Mouse (Mus musculus) adrenal gland, adult 2 months (tissue): ENCODE data around the gene Dnajc28. TPM values are rescaled to one million over a fixed set of nuclear protein-coding genes. Genes with fewer than 3 reads are reported as not detected.

Experiments
- DNase-seq: peaks from one replicate; pipeline ENCODE4 v3.0.0; 2021
- polyA plus RNA-seq: library from polyadenylated mRNA; depleted of rRNA; stranded (reverse); fragments of >200 nt; gene quantifications from 2 replicates; pipeline ENCODE4 v1.2.3, GENCODE M21; 2012; rRNA removed
- total RNA-seq, 2 experiments: library from RNA; stranded (reverse); gene quantifications; 2 replicates each; pipeline ENCODE4 v1.2.3; 2021

Dnajc28 gene
- total and polyA plus RNA-seq, 3 experiments, result 0.70 to 16.6 (median 10.3) TPM

DNA sequence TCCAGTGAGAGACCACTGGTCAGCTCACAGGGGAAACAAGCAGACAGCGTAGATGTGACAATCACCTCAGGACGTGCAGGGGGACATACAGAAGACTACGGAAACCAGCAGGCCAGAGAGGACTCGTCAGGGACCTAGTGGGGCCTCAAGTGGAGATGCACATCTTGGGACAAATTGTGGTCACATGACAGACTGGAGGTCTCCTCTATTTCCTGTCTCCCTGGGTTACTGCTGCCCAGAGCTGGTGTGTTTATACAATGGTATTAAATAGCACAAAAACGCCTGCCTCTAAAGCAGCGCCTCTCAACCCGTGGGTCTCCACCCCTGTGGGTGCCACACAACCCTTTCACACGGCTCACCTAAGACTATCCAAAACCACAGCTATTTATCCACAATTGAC is 26.7 kb downstream of the Dnajc28 start:
- no peak for DNase-seq

DNA sequence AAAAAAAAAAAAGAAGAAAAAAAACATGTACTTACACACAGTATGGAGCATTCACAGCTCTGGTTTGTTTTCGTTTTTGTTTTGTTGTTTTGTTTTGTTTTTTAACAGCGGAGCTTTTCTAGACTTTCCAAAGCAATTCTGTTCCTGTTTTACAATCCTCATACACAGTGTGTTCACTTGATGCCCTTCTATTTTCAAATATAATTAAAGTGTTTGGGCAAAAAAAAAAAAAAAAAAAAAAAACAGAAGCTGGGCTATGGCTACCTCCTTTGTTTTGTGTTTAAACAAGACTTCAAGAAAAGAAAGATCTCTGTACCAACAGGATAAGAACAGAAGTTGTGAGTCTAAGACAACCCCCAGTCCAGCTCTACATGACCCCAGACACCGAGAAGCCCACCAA is 30.1 kb downstream of the Dnajc28 start:
- DNase-seq, result no peak

DNA sequence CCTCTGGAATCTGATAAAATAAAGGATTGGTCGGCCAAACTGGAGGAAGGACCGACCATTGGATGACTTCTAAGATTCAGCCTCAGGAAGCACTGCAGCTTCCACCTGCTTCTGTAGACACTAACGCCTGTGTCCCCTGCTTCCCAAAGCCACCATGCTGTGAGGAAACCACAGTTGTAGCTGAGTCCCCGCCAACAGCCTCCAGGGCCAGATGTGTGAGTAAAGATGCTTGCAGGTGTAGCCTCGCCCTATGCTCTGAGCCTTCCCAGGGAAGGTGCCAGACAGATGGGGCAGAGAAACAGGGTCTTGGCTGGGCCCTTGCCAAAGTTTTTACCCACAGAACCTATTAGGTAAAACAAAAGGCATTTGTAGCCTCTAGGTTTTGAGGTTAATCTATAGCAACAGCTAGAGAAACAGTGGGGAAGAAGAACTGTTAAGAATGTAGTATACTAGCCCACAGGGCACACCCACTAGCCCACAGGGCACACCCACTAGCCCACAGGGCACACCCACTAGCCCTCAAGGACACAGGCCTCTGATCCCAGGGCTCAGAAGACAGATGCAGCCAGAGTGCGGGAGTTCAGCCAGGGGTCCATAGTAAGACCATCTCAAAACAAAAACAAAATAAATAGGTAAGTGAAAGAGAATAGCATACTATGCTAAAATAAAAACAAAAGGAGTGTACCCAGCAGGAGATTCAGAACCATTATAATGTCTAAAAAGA is 30.9 kb downstream of the Dnajc28 start:
- no peak for DNase-seq

DNA sequence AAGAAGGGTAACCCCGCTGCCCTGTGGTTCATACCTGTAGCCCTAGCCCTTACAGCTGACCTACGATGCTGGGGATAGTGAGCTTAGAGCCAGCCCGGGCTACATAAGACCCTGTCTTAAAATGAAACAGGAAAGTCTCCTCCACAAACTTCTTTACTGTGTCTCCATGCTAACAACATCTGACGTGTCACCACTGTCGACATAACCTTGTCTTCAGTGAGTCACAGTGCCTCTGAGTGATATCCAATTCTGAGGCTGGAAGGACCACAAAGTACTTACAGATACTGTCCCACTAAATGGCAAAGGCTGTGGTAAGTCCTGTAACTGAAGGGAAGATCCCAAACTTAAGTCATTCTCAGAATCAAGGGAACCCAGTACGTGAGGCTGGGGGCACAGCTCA is 32.6 kb downstream of the Dnajc28 start:
- DNase-seq, result peak; percentile 36

DNA sequence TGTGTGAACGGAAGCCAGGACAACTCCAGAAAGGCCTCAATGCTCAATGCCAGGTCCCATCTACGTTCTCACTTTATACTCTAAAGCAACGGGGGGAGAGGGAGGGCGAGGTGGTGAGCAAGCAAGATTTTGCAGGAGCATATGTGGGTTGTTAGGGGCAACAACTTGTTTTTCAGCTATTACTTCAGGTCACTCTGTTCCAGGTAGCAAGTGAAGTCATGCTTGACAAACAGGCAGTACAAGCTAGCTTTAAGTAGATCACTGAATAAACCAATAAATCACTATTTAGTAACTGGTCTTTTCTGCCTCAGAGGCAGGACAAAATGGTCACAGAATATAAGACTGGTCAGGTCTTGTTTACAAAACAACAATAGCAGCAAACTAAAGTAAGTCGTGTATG is 33.2 kb downstream of the Dnajc28 start:
- DNase-seq, result no peak

DNA sequence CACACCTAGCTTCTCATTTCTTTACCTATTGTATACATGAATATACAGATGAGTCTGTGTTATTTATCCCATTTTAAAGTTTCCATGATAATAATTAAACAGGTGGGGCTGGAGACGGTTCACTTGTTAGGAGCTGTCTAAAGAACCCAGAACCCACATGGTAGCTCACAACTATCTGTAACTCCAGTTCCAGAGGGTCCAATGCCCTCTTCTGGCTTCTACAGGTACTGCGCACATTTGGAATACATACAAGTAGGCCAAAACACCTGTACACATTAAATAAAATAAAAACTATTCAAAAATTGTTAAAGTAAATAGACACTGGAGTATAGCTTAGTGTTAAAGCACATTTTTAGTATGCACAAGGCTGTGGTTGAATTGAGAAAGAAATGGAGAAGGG is 36.5 kb downstream of the Dnajc28 start:
- no peak for DNase-seq

DNA sequence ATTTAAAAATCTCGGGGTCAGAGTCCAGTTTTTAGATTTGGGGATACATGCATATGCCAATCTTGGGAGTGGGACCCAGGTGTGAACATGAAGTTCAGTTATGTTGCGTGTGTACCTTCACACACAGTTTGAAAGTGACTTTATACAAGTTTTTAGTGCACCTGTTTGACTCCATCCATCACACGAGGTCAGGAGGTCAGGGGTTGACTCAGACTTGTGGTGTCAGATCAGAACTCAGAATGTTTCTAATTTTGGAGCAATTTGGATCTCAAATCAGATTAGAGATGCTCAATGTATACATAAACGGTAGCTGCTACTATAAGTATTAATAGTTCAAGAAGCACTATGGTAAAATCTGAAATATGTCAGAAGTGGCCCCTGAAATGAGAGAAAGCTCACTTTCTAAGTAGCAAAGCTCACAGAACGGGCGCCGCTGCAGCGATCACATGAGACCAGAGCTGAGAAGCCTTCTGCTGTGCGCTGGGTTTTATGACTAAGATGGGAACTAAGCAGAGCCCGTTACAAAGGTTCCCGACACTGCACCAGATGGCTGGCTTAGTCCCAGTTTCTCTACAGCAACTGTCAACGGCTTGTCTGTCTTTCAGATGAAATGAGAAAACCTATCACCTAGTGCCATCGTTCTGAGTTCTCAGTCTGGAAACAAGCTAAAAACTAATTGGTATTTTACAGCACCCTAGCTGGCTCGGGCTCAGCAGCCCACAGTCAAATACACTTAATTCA is 39.7 kb downstream of the Dnajc28 start:
- no peak for DNase-seq

DNA sequence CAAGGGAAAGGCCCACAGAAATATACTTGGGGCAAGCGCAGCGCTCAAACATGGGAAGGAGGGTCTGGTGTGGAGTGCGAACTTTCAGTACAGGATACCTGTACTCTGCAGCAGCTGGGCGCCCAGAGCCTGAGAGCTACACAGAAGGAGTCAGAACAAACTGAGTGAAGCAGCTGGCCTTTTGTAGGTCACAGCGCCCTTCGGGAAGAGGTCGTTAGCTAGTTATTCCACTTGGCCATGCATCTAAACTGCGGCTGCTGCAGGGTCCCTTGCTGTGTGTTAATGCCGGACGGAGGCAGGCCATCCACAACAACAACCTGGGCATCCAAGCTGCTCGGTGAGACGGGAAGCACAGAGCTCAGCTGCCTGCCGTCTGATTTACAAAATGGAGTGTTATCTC is 43.7 kb downstream of the Dnajc28 start:
- DNase-seq, result no peak

DNA sequence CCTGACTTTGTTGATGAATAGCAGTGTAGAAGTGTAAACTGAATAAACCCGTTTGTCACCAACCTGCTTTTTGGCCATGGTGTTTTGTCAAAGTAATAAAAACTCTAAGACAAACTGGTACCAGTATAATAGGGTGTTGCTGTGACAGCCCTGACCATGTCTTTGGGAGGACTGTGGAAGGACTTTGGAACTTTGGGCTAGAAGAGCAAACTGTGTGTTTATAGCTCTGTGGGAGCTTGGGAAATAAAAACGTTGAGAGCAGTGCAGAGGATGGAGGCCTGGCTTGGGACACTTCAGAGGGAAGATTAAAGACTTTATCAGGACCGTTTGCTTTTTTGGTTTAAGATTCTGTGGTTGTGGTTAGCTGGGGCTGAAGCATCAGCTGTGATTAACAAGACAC is 47.7 kb downstream of the Dnajc28 start:
- DNase-seq, result no peak

DNA sequence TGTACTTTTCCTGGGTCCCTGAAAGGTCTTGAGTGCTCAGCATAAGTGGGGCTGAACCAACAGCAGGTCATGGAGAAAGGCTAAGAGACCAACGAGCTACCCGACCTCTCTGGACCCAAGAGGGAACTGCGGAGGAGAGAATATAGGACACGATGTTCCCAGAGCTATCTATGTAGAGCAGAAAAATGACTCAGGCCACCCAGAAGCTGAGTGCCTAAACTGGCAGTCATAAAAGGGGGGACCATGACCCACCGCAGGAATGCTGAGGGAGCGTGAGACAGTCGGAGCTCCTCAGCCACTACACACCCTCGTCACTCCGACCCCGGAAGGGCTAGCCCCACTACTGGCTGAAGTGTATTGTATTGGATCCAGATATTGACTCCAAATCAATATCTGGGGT is 49.9 kb downstream of the Dnajc28 start:
- no peak for DNase-seq

DNA sequence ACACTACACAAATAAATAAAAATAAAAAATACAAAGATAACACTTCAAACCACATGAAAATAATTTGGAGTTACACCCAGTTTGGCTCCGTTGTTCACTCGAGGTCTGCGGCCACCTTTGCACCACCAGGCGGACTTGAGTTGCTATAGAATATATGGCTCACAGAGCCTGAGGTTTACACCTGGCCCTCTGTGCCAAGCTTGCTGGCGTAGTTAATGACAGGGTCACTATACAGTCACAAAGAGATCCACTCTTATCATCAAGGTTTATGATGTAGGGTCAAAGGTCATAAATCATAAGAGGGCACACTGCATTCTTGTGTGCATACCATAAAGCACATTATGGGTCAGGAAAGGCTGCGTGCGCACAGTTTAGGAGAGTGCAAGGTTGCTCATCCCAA is 52.8 kb downstream of the Dnajc28 start:
- no peak for DNase-seq

DNA sequence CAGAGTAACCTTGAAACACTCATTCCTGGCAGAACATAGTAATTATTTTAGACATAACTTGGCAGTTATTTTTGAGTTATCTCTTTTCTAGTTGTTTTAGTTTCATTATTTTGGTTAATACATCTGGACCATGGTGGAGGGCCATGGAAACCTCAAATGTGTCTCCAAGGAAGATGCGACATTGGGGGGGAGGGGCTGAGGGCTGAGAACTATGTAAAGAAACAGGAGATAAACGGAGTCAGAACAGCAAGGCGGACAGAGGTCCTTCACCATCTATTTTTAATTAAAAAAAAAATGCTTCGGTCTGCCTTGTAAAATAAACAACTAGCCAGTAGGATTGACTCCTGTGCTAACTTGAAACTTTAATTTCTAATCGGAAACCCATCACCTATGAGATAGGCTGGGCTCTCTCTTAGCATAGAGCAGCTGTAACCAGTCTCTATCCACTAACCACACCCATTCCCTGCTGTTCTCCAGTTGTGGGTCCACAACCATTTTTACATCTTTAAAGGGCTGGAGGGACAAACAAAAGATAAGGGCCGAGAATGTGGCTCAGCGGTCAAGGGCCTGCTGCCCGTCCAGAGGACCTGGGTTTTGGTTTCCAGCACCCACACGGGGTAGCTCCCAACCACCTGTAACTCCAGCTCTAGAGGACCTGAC is 53.4 kb downstream of the Dnajc28 start:
- no peak for DNase-seq

DNA sequence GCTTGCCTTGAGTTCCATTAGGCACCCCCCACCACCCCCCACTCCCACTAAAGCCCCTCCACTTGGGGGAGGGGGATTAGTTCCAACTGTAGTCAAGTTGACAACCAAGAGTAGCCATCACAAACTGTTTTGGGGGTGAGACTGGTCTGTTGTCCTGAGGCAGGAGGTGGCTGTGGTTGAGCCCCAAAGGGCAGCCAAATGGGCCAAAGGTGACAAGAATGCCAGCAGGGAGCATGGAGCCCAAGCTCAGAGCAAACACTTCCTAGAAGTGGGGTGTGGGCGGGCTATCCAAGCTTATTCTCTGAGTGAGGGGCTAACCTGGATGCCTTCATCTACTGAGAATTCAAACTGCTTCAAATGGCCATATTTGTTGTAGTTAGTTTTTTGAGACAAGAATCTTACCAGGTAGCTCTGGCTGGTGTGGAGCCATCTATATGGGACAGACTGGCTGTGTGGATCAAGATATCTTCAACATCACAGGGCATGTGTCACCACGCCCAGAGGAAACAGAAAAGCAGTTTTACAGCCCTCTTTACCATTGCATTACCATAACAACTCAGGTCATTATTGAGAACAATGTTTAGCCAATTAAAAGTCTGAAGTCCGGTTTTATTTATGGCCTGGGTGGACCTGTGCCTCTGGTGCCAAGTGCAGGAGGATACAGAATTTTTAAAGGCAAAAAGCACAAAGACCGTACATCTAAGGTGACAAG is 54.1 kb downstream of the Dnajc28 start:
- no peak for DNase-seq

Other genes with a start within 250 kb of the Dnajc28 start
- gene Ifnar2, start 246.2 kb downstream of the Dnajc28 start, total RNA-seq, result 100 to 1,000 TPM; 112 to 134 TPM
- 225 and 282 TPM in 2 replicates for gene Ifnar2, start 246.2 kb downstream of the Dnajc28 start, polyA plus RNA-seq
- gene Gm21970, start 227.3 kb downstream of the Dnajc28 start, total RNA-seq, result under 1 TPM in 1 of 2 experiments, not detected in 1; 0.69 TPM
- not detected in 2 replicates for gene Gm21970, start 227.3 kb downstream of the Dnajc28 start, polyA plus RNA-seq
- 100 to 1,000 TPM; 255 to 258 TPM for gene Il10rb, start 212.9 kb downstream of the Dnajc28 start, total RNA-seq
- gene Il10rb, start 212.9 kb downstream of the Dnajc28 start, polyA plus RNA-seq, result 97.1 and 107 TPM in 2 replicates
- gene Ifnar1, start 133.8 kb downstream of the Dnajc28 start, total RNA-seq, result 10 to 100 TPM; 66.1 to 71.3 TPM
- 10.9 and 11.3 TPM in 2 replicates for gene Ifnar1, start 133.8 kb downstream of the Dnajc28 start, polyA plus RNA-seq
- 10 to 100 TPM; 19.9 to 34.0 TPM for gene Ifngr2, start 72.0 kb downstream of the Dnajc28 start, total RNA-seq
- 25.1 and 39.2 TPM in 2 replicates for gene Ifngr2, start 72.0 kb downstream of the Dnajc28 start, polyA plus RNA-seq
- gene Tmem50b, start 21.2 kb downstream of the Dnajc28 start, total RNA-seq, result 10 to 100 TPM; 60.0 to 62.2 TPM
- 27.4 and 34.4 TPM in 2 replicates for gene Tmem50b, start 21.2 kb downstream of the Dnajc28 start, polyA plus RNA-seq
- 100 to 1,000 TPM; 112 to 114 TPM for gene Gart, start 27.9 kb upstream of the Dnajc28 start, total RNA-seq
- 15.8 and 22.5 TPM in 2 replicates for gene Gart, start 27.9 kb upstream of the Dnajc28 start, polyA plus RNA-seq
- gene Son, start 28.5 kb upstream of the Dnajc28 start, total RNA-seq, result 100 to 1,000 TPM; 190 to 239 TPM
- 104 and 109 TPM in 2 replicates for gene Son, start 28.5 kb upstream of the Dnajc28 start, polyA plus RNA-seq
- gene Donson, start 69.7 kb upstream of the Dnajc28 start, total RNA-seq, result 1 to 10 TPM; 4.6 to 5.3 TPM
- 5.6 and 7.7 TPM in 2 replicates for gene Donson, start 69.7 kb upstream of the Dnajc28 start, polyA plus RNA-seq
- 10 to 100 TPM; 36.2 to 54.9 TPM for gene Cryzl1, start 109.9 kb upstream of the Dnajc28 start, total RNA-seq
- 12.2 and 12.6 TPM in 2 replicates for gene Cryzl1, start 109.9 kb upstream of the Dnajc28 start, polyA plus RNA-seq
- 10 to 100 TPM; 39.5 to 49.2 TPM for gene Itsn1, start 110.3 kb upstream of the Dnajc28 start, total RNA-seq
- 33.1 and 37.0 TPM in 2 replicates for gene Itsn1, start 110.3 kb upstream of the Dnajc28 start, polyA plus RNA-seq